Mouse (Mus musculus): ENCODE data around the gene Ndufs8. TPM values are rescaled to one million over a fixed set of nuclear protein-coding genes. Genes with fewer than 3 reads are reported as not detected.
"Not testable (repeated sequence)": the region's sequence is repeated elsewhere in the genome, so short reads cannot be mapped to it uniquely, and the experiment has no call there.

Ndufs8 gene
- 100 to 1,000 TPM; 123 to 130 TPM for total RNA-seq (2021)

- intact Hi-C loops (cut with DNase I), result no loop called here
- DNase-seq (ENCODE audit: extremely low spot score in 1 of 2, low spot score in 2 of 2), result peak; percentile 93 to 97
Observed at GRCm38 (mm10) chr19:3912337-3913204, at the start of gene Ndufs8. TSS of gene Ndufs8 (minus strand) at chr19:3912774.

- intact Hi-C loops (cut with DNase I); DNase-seq (ENCODE audit: extremely low spot score in 1 of 2, low spot score in 2 of 2): not testable (repeated sequence)
Observed at GRCm38 (mm10) chr19:3961805-3962204, 49.2 kb upstream of the Ndufs8 start.

GRCm38 (mm10) chr19:3960211-3960610, 47.6 kb upstream of the Ndufs8 start:
- intact Hi-C loops (cut with DNase I), result no loop called here
- DNase-seq (ENCODE audit: extremely low spot score in 1 of 2, low spot score in 2 of 2), result no peak

- intact Hi-C loops (cut with DNase I), result no loop called here
Observed at GRCm38 (mm10) chr19:3959030-3959429, 46.5 kb upstream of the Ndufs8 start.

GRCm38 (mm10) chr19:3958470-3958869, 45.9 kb upstream of the Ndufs8 start, which contains the start of gene Aldh3b3:
TSS of gene Aldh3b3 (plus strand) at chr19:3958645.
- DNase-seq (ENCODE audit: extremely low spot score in 1 of 2, low spot score in 2 of 2), result no peak
- intact Hi-C loops (cut with DNase I), result no loop called here

More at GRCm38 (mm10) chr19:3959030-3959429, 46.5 kb upstream of the Ndufs8 start:
- no peak for DNase-seq (ENCODE audit: extremely low spot score in 1 of 2, low spot score in 2 of 2)

- DNase-seq (ENCODE audit: extremely low spot score in 1 of 2, low spot score in 2 of 2); intact Hi-C loops (cut with DNase I): not testable (repeated sequence)
Observed at GRCm38 (mm10) chr19:3957296-3958036, 44.9 kb upstream of the Ndufs8 start.

GRCm38 (mm10) chr19:3955804-3956203, 43.2 kb upstream of the Ndufs8 start:
- no peak for DNase-seq (ENCODE audit: extremely low spot score in 1 of 2, low spot score in 2 of 2)
- intact Hi-C loops (cut with DNase I), result no loop called here

- no peak for DNase-seq (ENCODE audit: extremely low spot score in 1 of 2, low spot score in 2 of 2)
- intact Hi-C loops (cut with DNase I), result no loop called here
Observed at GRCm38 (mm10) chr19:3955033-3955432, 42.5 kb upstream of the Ndufs8 start.

GRCm38 (mm10) chr19:3952099-3952498, 39.5 kb upstream of the Ndufs8 start:
- intact Hi-C loops (cut with DNase I), result no loop called here
- DNase-seq (ENCODE audit: extremely low spot score in 1 of 2, low spot score in 2 of 2), result no peak

GRCm38 (mm10) chr19:3951461-3951860, 38.9 kb upstream of the Ndufs8 start:
- DNase-seq (ENCODE audit: extremely low spot score in 1 of 2, low spot score in 2 of 2), result no peak
- intact Hi-C loops (cut with DNase I), result no loop called here

- intact Hi-C loops (cut with DNase I), result no loop called here
- DNase-seq (ENCODE audit: extremely low spot score in 1 of 2, low spot score in 2 of 2), result no peak
Observed at GRCm38 (mm10) chr19:3950331-3950730, 37.8 kb upstream of the Ndufs8 start.

- no peak for DNase-seq (ENCODE audit: extremely low spot score in 1 of 2, low spot score in 2 of 2)
- intact Hi-C loops (cut with DNase I), result loop anchor here (5.0 to 10.0 kb wide), 2 partner anchors 34 to 276 kb away; no protein-coding TSS in a partner anchor
Observed at GRCm38 (mm10) chr19:3948546-3948945, 36.0 kb upstream of the Ndufs8 start.

- intact Hi-C loops (cut with DNase I), result loop anchor here (2.0 to 10.0 kb wide), 3 partner anchors 34 to 277 kb away; partner anchors contain the start of gene Ndufv1
- DNase-seq (ENCODE audit: extremely low spot score in 1 of 2, low spot score in 2 of 2), result no peak
Observed at GRCm38 (mm10) chr19:3947813-3948212, 35.2 kb upstream of the Ndufs8 start.

GRCm38 (mm10) chr19:3946715-3947114, 34.1 kb upstream of the Ndufs8 start:
- intact Hi-C loops (cut with DNase I), result loop anchor here (2.0 to 10.0 kb wide), 3 partner anchors 36 to 278 kb away; partner anchors contain the start of gene Ndufv1
- DNase-seq (ENCODE audit: extremely low spot score in 1 of 2, low spot score in 2 of 2), result peak; percentile 56 to 67

GRCm38 (mm10) chr19:3945872-3946564, 33.4 kb upstream of the Ndufs8 start:
- DNase-seq (ENCODE audit: extremely low spot score in 1 of 2, low spot score in 2 of 2), result no peak
- intact Hi-C loops (cut with DNase I), result loop anchor here (2.0 to 10.0 kb wide), 3 partner anchors 36 to 279 kb away; partner anchors contain the start of gene Ndufv1

- DNase-seq (ENCODE audit: extremely low spot score in 1 of 2, low spot score in 2 of 2), result no peak
- intact Hi-C loops (cut with DNase I), result loop anchor here (10.0 kb wide), 1 partner anchor 282 kb away; no protein-coding TSS in a partner anchor
Observed at GRCm38 (mm10) chr19:3942986-3943735, 30.6 kb upstream of the Ndufs8 start.

GRCm38 (mm10) chr19:3942315-3942714, 29.7 kb upstream of the Ndufs8 start:
- intact Hi-C loops (cut with DNase I), result loop anchor here (10.0 kb wide), 1 partner anchor 282 kb away; no protein-coding TSS in a partner anchor

More at GRCm38 (mm10) chr19:3942315-3942714, 29.7 kb upstream of the Ndufs8 start:
- DNase-seq (ENCODE audit: extremely low spot score in 1 of 2, low spot score in 2 of 2), result no peak

Measured in left cerebral cortex, postnatal 10 days (tissue).